Mouse (Mus musculus) thymus, adult 2 months (tissue): ENCODE results near the gene Gphn.

ENCODE experiments used
- CTCF ChIP-seq: fragments of 200-500 bp; IDR thresholded peaks from 2 replicates; pipeline ENCODE4 v1.5.1; 2012; ENCODE audit warnings: mild to moderate bottlenecking, control low read depth, low read length, moderate library complexity, borderline replicate concordance; ENCODE audit not compliant: control insufficient read depth, poor library complexity, insufficient read depth; ENCODE audit errors: extremely low read depth
- POLR2A ChIP-seq: fragments of 200-500 bp; IDR thresholded peaks from 2 replicates; pipeline ENCODE4 v1.6.1; 2012; ENCODE audit warnings: mild to moderate bottlenecking, low read length, control low read depth, moderate library complexity; ENCODE audit not compliant: control insufficient read depth, poor library complexity, insufficient read depth; ENCODE audit errors: extremely low read depth

GRCm38 (mm10) chr12:78290384-78290783 lies 64.2 kb downstream of the Gphn start:
- TF ChIP-seq POLR2A = no peak
- TF ChIP-seq CTCF = no peak
